Mouse (Mus musculus) layer of hippocampus, postnatal 25 days (tissue): ENCODE data around the gene Zc3hav1l. TPM values are rescaled to one million over a fixed set of nuclear protein-coding genes. Genes with fewer than 3 reads are reported as not detected.

ENCODE experiments used
- DNase-seq, 2 experiments: peaks; one replicate each; pipeline ENCODE4 v3.0.0; 2022; ENCODE audit warnings: mixed read lengths in 2 of 2, low spot score in 1 of 2; ENCODE audit errors: extremely low spot score in 1 of 2
- total RNA-seq, 2 experiments: library from RNA; stranded (reverse); gene quantifications; 2 replicates each; pipeline ENCODE4 v1.2.3; 2021

Zc3hav1l gene
- total RNA-seq = 1 to 10 TPM; 3.5 to 4.3 TPM

DNA sequence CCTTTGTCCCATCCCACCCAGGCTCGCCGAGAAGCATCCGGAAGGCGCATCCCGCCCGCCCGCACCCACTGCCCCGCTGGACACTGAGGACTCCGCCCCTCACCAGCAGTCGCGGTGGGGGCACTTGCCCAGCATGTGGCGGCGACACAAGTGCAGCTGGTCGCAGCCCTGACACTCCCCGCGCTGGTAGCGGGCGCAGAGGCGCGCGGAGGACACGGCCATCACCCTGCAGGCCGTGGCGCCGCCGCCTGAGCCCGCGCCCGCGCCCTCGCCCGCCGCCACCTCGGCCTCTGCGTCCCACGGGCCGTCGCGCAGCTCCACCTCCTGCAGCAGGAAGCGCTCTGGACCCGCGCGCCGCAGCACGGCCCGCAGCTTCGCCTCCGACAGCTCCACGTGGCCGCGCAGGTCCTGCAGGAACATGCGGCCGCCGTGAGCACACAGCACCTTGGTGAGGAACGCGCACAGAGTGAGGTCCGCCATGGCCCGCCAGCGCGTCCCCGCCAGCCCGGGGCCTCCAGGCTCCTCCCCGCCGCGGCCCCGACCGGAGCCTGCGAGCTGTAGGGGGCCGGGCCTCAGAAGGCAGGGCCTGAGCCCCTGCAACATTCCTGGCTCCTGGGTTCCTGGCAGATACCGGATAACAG, at the start of gene Zc3hav1l:
Zc3hav1l (minus strand) TSS at position 499 of the 641 bp plus-strand sequence.
- peak; percentile 51 to 57 for DNase-seq

DNA sequence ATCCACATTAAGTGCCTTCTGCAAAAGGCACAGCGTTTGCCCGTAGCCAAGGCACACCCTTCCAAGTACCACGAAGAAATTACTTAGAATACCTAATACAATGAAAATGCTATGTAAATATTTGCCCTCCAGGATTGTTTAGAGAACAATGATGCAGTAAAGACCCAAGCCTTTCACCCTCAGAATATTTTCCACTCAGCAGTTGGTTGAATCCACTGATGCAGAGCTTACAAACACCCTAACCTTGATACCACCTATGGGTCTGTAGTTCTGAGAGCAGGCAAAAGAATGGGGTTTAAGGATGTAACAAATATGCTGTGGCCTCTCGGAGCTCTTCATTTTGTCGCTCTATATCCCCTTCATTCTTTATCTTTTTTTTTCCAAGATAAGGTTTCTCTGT, 48.8 kb upstream of the Zc3hav1l start:
- DNase-seq = no peak

- DNase-seq = no peak
Observed at GRCm38 (mm10) chr6:38345796-38346195, 46.7 kb upstream of the Zc3hav1l start.

- DNase-seq = no peak
Observed at GRCm38 (mm10) chr6:38344006-38344670, 45.1 kb upstream of the Zc3hav1l start.

DNA sequence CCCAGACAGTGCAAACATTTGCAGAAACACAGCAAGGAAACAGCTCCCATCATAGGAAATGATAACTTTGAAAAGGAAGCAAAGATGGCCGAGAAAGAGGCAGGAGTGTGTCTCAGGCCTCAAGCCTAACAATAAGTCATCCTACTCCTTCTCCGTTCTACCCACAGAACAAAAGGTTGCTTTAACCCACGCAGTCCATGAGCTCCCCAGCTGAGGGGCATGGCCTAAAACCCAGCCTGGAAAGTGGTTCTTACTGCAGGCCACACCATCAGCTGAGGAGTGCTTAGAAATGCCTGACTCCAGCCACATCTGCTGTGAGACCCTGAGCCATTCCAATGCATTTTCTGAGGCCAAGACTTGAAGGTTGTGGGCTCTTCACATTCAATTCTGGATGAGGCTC, 44.5 kb upstream of the Zc3hav1l start:
- no peak for DNase-seq

GRCm38 (mm10) chr6:38342666-38342992, 43.6 kb upstream of the Zc3hav1l start:
- DNase-seq = no peak

GRCm38 (mm10) chr6:38341751-38342665, 42.9 kb upstream of the Zc3hav1l start:
- DNase-seq = no peak

- DNase-seq = no peak
Observed at GRCm38 (mm10) chr6:38339078-38339477, 40.0 kb upstream of the Zc3hav1l start.

- no peak for DNase-seq
Observed at GRCm38 (mm10) chr6:38337951-38338350, 38.9 kb upstream of the Zc3hav1l start.

DNA sequence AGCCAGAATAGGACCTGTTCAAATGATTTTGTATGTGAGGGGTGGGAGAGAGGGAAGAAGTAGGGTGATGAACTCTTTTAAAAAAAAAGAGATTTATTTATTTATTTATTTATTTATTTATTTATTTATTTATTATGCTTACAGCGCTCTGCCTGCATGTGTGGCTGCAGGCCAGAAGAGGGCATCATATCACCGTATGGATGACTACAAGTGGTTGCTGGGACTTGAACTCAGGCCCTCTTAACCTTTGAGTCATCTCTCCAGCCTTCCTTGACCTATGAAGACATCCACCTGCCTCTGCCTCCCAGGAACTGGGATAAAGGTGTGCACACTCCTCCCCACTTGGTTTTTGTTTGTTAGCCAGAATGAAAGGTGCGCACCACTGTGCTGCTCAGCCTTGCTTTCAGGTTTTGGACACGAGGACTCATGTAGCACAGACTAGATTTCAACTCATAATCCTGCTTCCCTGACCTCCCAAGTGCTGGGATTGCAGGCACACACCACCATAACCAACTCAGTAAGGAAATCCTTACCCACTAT, 38.2 kb upstream of the Zc3hav1l start:
- DNase-seq = no peak

- DNase-seq = no peak
Observed at GRCm38 (mm10) chr6:38335264-38335663, 36.2 kb upstream of the Zc3hav1l start.

- DNase-seq = peak; percentile 9 to 66
Observed at GRCm38 (mm10) chr6:38326596-38326995, 27.5 kb upstream of the Zc3hav1l start.

DNA sequence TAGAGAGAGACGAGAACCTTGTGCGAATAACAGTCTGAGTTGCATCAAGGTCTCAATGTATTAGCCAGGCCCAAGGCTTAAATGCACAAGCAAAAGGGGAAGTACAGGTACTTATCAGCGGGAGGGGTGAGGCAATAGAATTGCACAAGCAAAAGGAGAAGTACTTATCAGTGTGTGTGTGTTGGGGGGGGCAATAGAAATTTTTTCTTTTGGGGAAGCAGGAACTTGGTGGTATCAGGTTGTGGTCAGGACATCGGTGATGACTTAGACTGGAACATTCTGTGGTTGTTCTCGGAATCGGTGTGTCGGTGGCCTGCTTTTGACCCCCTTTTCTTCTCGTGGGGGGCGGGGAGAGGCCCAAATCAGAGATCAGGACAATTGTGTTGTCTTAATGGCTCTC, 21.6 kb upstream of the Zc3hav1l start:
- no peak for DNase-seq

GRCm38 (mm10) chr6:38316050-38316449, 17.0 kb upstream of the Zc3hav1l start:
- DNase-seq = no peak

GRCm38 (mm10) chr6:38309741-38310140, 10.7 kb upstream of the Zc3hav1l start:
- no peak for DNase-seq

GRCm38 (mm10) chr6:38304981-38305380, 5.9 kb upstream of the Zc3hav1l start:
- no peak for DNase-seq

DNA sequence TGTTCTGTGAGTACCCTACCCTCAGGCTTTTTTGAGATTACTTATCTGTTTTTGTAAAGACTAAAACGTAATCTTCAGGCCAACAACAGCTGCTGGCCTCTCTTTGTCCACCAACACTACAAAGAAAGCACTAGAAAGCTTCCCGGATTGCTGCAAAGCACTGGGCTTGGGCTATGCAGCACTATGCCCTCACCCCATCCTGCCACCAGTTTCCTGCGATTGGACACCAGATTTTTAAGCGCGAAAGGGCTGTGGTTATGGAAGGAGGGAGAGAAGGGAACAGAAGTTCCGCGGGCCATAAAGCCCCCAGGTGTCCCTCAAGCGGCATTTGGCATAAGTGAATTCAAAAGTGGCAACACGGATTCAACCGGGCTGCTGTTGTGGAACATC, 818 bp downstream of the Zc3hav1l start:
- peak in 1 of 2 experiments; percentile 7 for DNase-seq

DNA sequence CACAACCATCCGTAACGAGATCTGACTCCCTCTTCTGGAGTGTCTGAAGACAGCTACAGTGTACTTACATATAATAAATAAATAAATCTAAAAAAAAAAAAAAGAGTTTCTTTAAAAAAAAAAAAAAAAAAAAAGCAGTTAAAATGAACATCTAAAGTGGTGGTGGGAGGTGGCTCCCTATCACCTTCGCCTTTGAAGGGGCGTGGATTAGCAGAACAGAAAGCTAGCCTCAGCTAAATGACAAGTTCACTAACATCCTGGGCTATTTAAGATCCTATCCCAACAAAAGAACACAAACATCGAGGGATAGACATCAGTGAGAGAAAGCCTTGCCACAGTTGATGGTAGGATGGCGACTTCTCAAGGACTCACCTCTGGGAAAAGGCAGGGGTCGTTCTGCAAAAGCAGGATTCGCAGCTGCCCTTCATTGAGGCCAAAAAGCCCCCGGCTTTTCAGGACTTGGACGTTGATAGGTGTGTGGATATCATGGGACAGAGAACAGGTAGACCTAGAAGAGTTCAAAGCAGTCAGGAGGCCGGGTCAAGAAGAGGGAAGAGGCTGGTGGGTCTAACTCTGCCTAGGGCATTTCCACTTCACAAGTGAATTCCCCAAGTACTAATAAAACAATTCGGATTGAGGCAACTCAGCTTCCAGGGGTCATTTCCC, 1.3 kb downstream of the Zc3hav1l start:
- DNase-seq = no peak

- peak in 1 of 2 experiments; percentile 8 for DNase-seq
Observed at GRCm38 (mm10) chr6:38293708-38294107, 5.4 kb downstream of the Zc3hav1l start.

DNA sequence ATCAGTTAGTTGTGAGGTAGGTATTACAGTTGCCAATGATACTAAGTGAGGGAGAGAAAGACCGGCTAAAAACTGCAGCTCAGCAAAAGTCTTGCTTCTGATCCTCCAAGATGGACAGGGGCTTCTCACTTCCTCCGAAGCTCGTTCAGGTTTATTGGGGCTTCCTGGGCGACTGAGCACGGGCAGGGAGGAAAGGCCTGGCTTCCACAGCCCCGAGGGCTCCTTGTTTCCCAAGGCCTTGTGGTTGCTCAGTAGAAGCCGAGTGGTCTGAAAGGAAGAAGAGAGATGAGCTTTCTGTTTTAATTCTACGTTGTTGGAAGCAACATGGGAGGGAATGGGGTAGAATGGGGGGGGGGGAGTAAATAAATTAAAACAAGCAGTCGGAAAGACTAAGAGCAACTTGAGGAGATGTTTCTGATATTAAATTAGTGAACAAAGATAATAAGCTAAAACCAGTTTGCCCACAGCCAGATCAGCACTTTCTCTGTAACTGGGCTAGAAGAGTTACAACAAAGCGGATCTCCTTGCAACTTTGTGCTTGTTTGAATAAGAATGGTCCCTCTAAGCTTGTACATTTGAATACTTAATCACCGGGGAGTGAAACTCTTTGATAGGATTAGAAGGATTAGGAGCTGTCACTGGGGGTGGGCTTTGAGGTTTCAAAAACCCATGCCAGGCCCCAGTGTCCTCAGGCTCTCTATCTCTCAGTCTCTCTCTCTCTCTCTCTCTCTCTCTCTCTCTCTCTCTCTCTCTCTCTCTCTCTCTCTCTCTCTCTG, 6.0 kb downstream of the Zc3hav1l start:
- no peak for DNase-seq
